Mouse (Mus musculus) C2C12 (cell line): ENCODE results near the gene Ppfibp1. TPM values are rescaled to one million over a fixed set of nuclear protein-coding genes. Genes with fewer than 3 reads are reported as not detected.

Experiments
- H3K27me3 ChIP-seq: one replicate; pipeline ENCODE4 v1.6.1; 2011; ENCODE audit not compliant: control insufficient read depth, insufficient read depth, insufficient read length
- H3K36me3 ChIP-seq: one replicate; pipeline ENCODE4 v1.6.1; 2011; ENCODE audit not compliant: control insufficient read depth, insufficient read depth
- H3K4me3 ChIP-seq: one replicate; pipeline ENCODE4 v1.5.1; 2011; ENCODE audit warnings: mild to moderate bottlenecking, control low read depth; ENCODE audit not compliant: poor library complexity, insufficient read depth, severe bottlenecking
- H3K79me2 ChIP-seq: one replicate; pipeline ENCODE4 v1.6.1; 2011; ENCODE audit not compliant: control insufficient read depth, insufficient read depth
- H3K79me3 ChIP-seq: one replicate; pipeline ENCODE4 v1.6.1; 2011; ENCODE audit warnings: low read depth, control low read depth
- H3ac ChIP-seq: one replicate; pipeline ENCODE3; 2011; ENCODE audit warnings: low read depth; ENCODE audit not compliant: control insufficient read depth, insufficient read length
- CEBPB ChIP-seq: IDR thresholded peaks from one replicate; pipeline ENCODE4 v1.6.1; 2011; ENCODE audit warnings: low read depth, mild to moderate bottlenecking, control low read depth, moderate library complexity
- CTCF ChIP-seq: IDR thresholded peaks from one replicate; pipeline ENCODE4 v1.5.1; 2011; ENCODE audit not compliant: control insufficient read depth, insufficient read depth, insufficient read length
- FOSL1 ChIP-seq: IDR thresholded peaks from one replicate; pipeline ENCODE4 v1.8.0; 2011; ENCODE audit warnings: mild to moderate bottlenecking, low read length; ENCODE audit not compliant: poor library complexity, insufficient read depth, severe bottlenecking
- MAX ChIP-seq: IDR thresholded peaks from one replicate; pipeline ENCODE4 v1.6.1; 2011; ENCODE audit warnings: mild to moderate bottlenecking, control low read depth
- MYOD1 ChIP-seq: IDR thresholded peaks from one replicate; pipeline ENCODE4 v1.6.1; 2011; ENCODE audit warnings: low read depth; ENCODE audit not compliant: control insufficient read depth, insufficient read length
- MYOG ChIP-seq: IDR thresholded peaks from one replicate; pipeline ENCODE4 v1.6.1; 2011; ENCODE audit not compliant: control insufficient read depth, insufficient read length; ENCODE audit errors: extremely low read depth
- USF1 ChIP-seq: IDR thresholded peaks from one replicate; pipeline ENCODE4 v1.6.1; 2011; ENCODE audit warnings: low read depth, mild to moderate bottlenecking, control low read depth, moderate library complexity
- polyA plus RNA-seq: library from polyadenylated mRNA; unstranded; fragments of >200 nt; fragmentation: generic; extraction: Trizol; gene quantifications from one replicate; pipeline ENCODE4 v1.2.1, GENCODE M21; 2012; ENCODE audit warnings: missing spikeins

Ppfibp1 gene
- polyA plus RNA-seq, 1 experiment: 61.1 TPM

DNA sequence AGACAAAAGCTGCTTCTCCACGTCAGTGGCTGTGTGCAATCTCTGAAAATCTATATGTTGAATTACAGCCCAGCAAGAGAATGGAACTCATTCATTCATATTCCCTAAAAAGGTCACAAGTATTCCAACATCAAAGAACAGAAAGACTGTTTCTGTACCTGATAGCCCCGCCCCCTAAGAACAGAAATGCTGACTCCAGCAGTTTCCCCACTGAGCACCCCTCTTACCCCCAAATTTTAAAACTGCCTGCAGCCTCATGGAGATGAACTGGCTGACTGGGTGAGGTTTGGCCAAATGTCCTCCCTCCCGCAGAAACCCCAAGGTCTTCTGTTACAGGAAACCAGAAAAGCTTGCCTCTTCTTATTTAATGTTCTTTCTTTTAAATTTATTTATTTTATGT lies 40.9 kb upstream of the Ppfibp1 start:
- TF ChIP-seq MYOG: no peak
- no peak for TF ChIP-seq CEBPB
- TF ChIP-seq FOSL1: no peak
- no peak for TF ChIP-seq MYOD1
- TF ChIP-seq CTCF: no peak
- no peak for TF ChIP-seq USF1
- no peak for TF ChIP-seq MAX
- Histone ChIP-seq H3ac (no peak overlapping the region), H3K27me3 (no peaks in the 10 kb centered on the region), H3K79me2 (no peaks in the 10 kb centered on the region), H3K36me3 (no peaks in the 10 kb centered on the region), H3K4me3 (no peak overlapping the region), H3K79me3 (no peaks in the 10 kb centered on the region)

- no peaks in the 10 kb centered on the region for H3K36me3 ChIP-seq
- no peak for TF ChIP-seq CEBPB
- TF ChIP-seq FOSL1: no peak
- no peak for TF ChIP-seq MAX
- TF ChIP-seq CTCF: no peak
- no peaks in the 10 kb centered on the region for H3K79me2 ChIP-seq
- H3ac ChIP-seq: no peak overlapping the region
- no peaks in the 10 kb centered on the region for H3K27me3 ChIP-seq
- no peak overlapping the region for H3K4me3 ChIP-seq
- no peaks in the 10 kb centered on the region for H3K79me3 ChIP-seq
These were observed 40.0 kb upstream of the Ppfibp1 start for GRCm38 (mm10) chr6:146848281-146848680.

GRCm38 (mm10) chr6:146850050-146850449 lies 38.2 kb upstream of the Ppfibp1 start, which contains the start of gene Smco2:
Gene Smco2, plus strand, starts transcription at chr6:146850104.
- no peaks in the 10 kb centered on the region for H3K79me3 ChIP-seq
- no peaks in the 10 kb centered on the region for H3K27me3 ChIP-seq
- H3K79me2 ChIP-seq: no peaks in the 10 kb centered on the region
- no peaks in the 10 kb centered on the region for H3K36me3 ChIP-seq
- H3ac ChIP-seq: no peak within 1 kb of the TSS
- no peak within 1 kb of the TSS for H3K4me3 ChIP-seq
- TF ChIP-seq MAX (no peak), FOSL1 (no peak), USF1 (no peak), CEBPB (no peak), MYOG (no peak), MYOD1 (no peak)

DNA sequence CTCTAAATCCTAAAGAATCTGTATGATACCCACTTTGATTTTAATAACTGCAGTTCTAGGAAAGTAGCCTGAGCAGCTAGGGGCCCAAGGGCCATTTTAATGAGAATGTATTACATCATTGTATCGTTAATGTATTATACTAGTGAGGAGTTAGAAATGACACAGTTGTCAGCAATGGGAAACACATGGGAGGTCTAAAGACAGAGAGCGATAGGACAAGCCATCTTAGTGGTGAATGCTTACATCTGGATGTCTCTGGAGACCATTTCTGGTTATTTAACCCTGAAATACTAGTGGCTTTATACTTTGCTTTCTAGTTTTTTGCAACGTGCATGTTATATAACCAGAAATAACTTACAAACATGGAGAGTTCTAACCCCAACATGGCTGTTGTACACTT lies 36.4 kb upstream of the Ppfibp1 start:
- Histone ChIP-seq H3ac (no peak overlapping the region), H3K36me3 (no peaks in the 10 kb centered on the region), H3K79me2 (no peaks in the 10 kb centered on the region), H3K4me3 (no peak overlapping the region), H3K27me3 (no peaks in the 10 kb centered on the region), H3K79me3 (no peaks in the 10 kb centered on the region)
- TF ChIP-seq MYOD1 (no peak), CTCF (no peak), FOSL1 (no peak), MYOG (no peak), CEBPB (no peak)

DNA sequence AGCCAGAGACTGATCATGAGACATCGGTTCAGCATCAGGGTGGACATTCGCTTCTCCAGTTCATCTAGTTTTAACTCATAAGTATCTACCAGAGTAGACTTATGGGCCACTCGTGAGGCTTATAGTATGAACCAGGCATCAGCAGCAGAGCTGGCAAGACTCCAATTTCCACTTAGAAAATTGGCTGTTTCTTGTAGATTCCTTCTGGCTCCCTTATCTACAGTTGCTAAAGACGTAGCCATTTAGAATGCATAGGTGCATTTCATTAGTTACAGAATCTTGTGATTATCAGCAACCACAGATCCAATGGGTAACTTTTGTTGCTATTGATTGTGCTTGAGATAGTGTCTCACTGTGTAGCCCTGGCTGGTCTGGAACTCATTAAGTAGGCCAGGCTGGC lies 35.5 kb upstream of the Ppfibp1 start:
- H3K36me3 ChIP-seq: no peaks in the 10 kb centered on the region
- no peaks in the 10 kb centered on the region for H3K79me2 ChIP-seq
- TF ChIP-seq USF1: no peak
- TF ChIP-seq FOSL1: no peak
- TF ChIP-seq MAX: no peak
- TF ChIP-seq MYOG: no peak
- no peak for TF ChIP-seq MYOD1
- TF ChIP-seq CEBPB: no peak
- no peak for TF ChIP-seq CTCF
- no peak overlapping the region for H3ac ChIP-seq
- no peak overlapping the region for H3K4me3 ChIP-seq
- H3K27me3 ChIP-seq: no peaks in the 10 kb centered on the region
- no peaks in the 10 kb centered on the region for H3K79me3 ChIP-seq

DNA sequence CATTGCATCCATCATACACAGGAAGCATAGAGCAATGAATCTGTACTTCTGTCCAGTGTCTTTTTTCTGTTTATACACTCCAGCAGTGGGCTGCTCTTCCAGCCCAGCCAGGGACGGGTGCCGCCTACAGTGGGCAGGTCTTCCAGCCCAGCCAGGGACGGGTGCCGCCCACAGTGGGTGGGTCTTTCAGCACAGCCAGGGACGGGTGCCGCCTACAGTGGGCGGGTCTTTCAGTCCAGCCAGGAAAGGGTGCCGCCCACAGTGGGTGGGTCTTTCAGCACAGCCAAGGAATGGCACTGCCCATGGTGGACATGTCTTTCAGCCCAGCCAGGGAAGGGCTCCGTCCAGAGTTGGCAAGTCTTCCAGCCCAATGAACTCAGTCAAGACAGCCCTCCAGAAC lies 33.1 kb upstream of the Ppfibp1 start:
- Histone ChIP-seq H3K27me3 (no peaks in the 10 kb centered on the region), H3K79me2 (no peaks in the 10 kb centered on the region), H3ac (no peak overlapping the region), H3K36me3 (no peaks in the 10 kb centered on the region), H3K79me3 (no peaks in the 10 kb centered on the region), H3K4me3 (no peak overlapping the region)
- TF ChIP-seq FOSL1 (no peak), USF1 (no peak)
